Comparison of ENCODE assay signal across 21 mouse cellular contexts in the genomic region with DNA sequence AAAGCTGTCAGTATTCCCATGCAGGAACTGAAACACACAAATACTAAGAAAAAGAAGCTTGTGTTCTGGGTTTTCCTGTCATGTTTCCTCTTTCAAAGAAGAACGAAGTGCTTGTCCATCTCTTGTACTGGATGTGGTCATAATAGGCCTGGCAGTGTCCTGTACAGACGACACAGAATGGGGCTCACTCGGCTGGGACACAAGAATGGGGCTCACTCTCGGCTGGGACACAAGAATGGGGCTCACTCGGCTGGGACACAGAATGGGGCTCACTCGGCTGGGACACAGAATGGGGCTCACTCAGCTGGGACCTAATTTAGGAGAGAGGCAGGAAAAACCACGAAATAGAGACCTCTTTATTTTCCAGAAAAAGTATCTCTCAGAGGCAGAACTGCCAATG. TPM values are rescaled to one million over a fixed set of nuclear protein-coding genes. Genes with fewer than 3 reads are reported as not detected.
DNase-seq lines count a peak whose midpoint lies in the region; ATAC-seq and TF ChIP-seq lines count a peak whose summit lies in the region.
"Had no signal": no experiment of that assay in that cellular context is flagged by ENCODE, and none has a peak within 500 bp of the region (broad histone marks: within the 10 kb centered on the region; RNA-seq: fewer than 3 reads in every experiment).

No protein-coding gene starts in this region.

- 64% methylated on average over 7 of the region's 7 CpGs for WGBS in heart, postnatal 0 days
- WGBS in heart, embryonic 11.5 days (ENCODE audit: insufficient replicate concordance), result 75% methylated on average over 7 of the region's 7 CpGs
- WGBS in liver, postnatal 0 days (ENCODE audit: insufficient replicate concordance), result 49% methylated on average over 7 of the region's 7 CpGs
- 74% methylated on average over 7 of the region's 7 CpGs for WGBS in limb, embryonic 10.5 days

- H3K79me2 ChIP-seq in CH12.LX (replicated peaks; ENCODE audit: control insufficient read depth, extremely low read depth, insufficient read depth, poor library complexity, severe bottlenecking), result peaks cover 26% of the 10 kb centered on the region

- no peaks in the 10 kb centered on the region for H3K9me3 ChIP-seq in heart, postnatal 0 days (replicated peaks; ENCODE audit: control insufficient read depth, low read length)
- H3K9me3 ChIP-seq in heart, embryonic 11.5 days (replicated peaks; ENCODE audit: control insufficient read depth, low read length), result no peaks in the 10 kb centered on the region
- H3K9me3 ChIP-seq in CH12.LX (replicated peaks; ENCODE audit: low read length), result no peaks in the 10 kb centered on the region
- H3K9me3 ChIP-seq in liver, postnatal 0 days (ENCODE audit: low read length), result no peaks in the 10 kb centered on the region
- H3K9me3 ChIP-seq in limb, embryonic 10.5 days (replicated peaks), result no peaks in the 10 kb centered on the region
- H3K9me3 ChIP-seq: heart, embryonic 10.5 days; hindbrain, embryonic 13.5 days; limb, embryonic 13.5 days; neural tube, embryonic 12.5 days had no signal

- H3K36me3 ChIP-seq in heart, postnatal 0 days (replicated peaks; ENCODE audit: control insufficient read depth, insufficient read depth, low read length), result no peaks in the 10 kb centered on the region
- H3K36me3 ChIP-seq in heart, embryonic 11.5 days (ENCODE audit: control insufficient read depth, insufficient read depth, low read length), result no peaks in the 10 kb centered on the region
- peaks cover 0 to 10% of the 10 kb centered on the region in 2 experiments for H3K36me3 ChIP-seq in CH12.LX (replicated peaks in 1 of 2; ENCODE audit: control insufficient read depth in 1 of 2, insufficient read depth in 1 of 2, low read length in 1 of 2)
- no peaks in the 10 kb centered on the region for H3K36me3 ChIP-seq in liver, postnatal 0 days (replicated peaks; ENCODE audit: insufficient read depth, low read length)
- no peaks in the 10 kb centered on the region for H3K36me3 ChIP-seq in limb, embryonic 10.5 days
- H3K36me3 ChIP-seq: heart, embryonic 10.5 days; hindbrain, embryonic 13.5 days; limb, embryonic 13.5 days; neural tube, embryonic 12.5 days had no signal

- no peak for TF ChIP-seq POLR2A in CH12.LX (IDR thresholded peaks at IDR 0.05; ENCODE audit: low read depth, low read length)
- TF ChIP-seq POLR2A in cortical plate, adult 2 months (IDR thresholded peaks at IDR 0.05; ENCODE audit: extremely low read depth, insufficient read depth, low read length), result no peak

- no peaks in the 10 kb centered on the region for H3K27me3 ChIP-seq in heart, postnatal 0 days (ENCODE audit: control insufficient read depth, insufficient read depth, low read length)
- H3K27me3 ChIP-seq in heart, embryonic 11.5 days (ENCODE audit: control insufficient read depth, insufficient read depth, low read length), result no peaks in the 10 kb centered on the region
- no peaks in the 10 kb centered on the region for H3K27me3 ChIP-seq in CH12.LX (replicated peaks)
- no peaks in the 10 kb centered on the region for H3K27me3 ChIP-seq in liver, postnatal 0 days (ENCODE audit: insufficient read depth, low read length)
- H3K27me3 ChIP-seq in limb, embryonic 10.5 days (ENCODE audit: low read depth, poor library complexity, severe bottlenecking), result no peaks in the 10 kb centered on the region
- H3K27me3 ChIP-seq: hindbrain, embryonic 13.5 days; limb, embryonic 13.5 days; neural tube, embryonic 12.5 days had no signal

- H3K27ac ChIP-seq in heart, postnatal 0 days (ENCODE audit: low read depth), result peak overlapping the region; percentile 62
- H3K27ac ChIP-seq in heart, embryonic 11.5 days (ENCODE audit: low read depth, low read length), result no peak overlapping the region
- no peak overlapping the region for H3K27ac ChIP-seq in CH12.LX (ENCODE audit: insufficient read depth, low read depth)
- 0 out of 2 replicates have a peak overlapping the region, but pooled peaks have one; percentile 62 for H3K27ac ChIP-seq in cortical plate, adult 2 months (ENCODE audit: insufficient read depth, low read length)
- peak overlapping the region; percentile 23; the same call in 1 of the 2 replicates for H3K27ac ChIP-seq in liver, postnatal 0 days (ENCODE audit: low read depth)
- H3K27ac ChIP-seq in limb, embryonic 10.5 days, result no peak overlapping the region
- H3K27ac ChIP-seq: hindbrain, embryonic 13.5 days; left cerebral cortex, adult 2 months; limb, embryonic 13.5 days; neural tube, embryonic 12.5 days had no signal

- TF ChIP-seq RAD21 in CH12.LX (IDR thresholded peaks at IDR 0.05; ENCODE audit: low read depth, low read length), result no peak

- H3K4me3 ChIP-seq in heart, postnatal 0 days (ENCODE audit: low read depth, low read length), result no peak overlapping the region
- no peak overlapping the region for H3K4me3 ChIP-seq in heart, embryonic 11.5 days (ENCODE audit: low read depth, low read length)
- peak overlapping the region in 2 of 3 experiments; percentile 13 to 52 for H3K4me3 ChIP-seq in CH12.LX (replicated peaks in 1 of 3; ENCODE audit: low read depth in 2 of 3, low read length in 2 of 3, poor library complexity in 1 of 3)
- H3K4me3 ChIP-seq in cortical plate, adult 2 months (ENCODE audit: insufficient read depth, low read length), result no peak overlapping the region
- no peak overlapping the region for H3K4me3 ChIP-seq in liver, postnatal 0 days (ENCODE audit: low read depth, low read length)
- no peak overlapping the region for H3K4me3 ChIP-seq in limb, embryonic 10.5 days
- H3K4me3 ChIP-seq: heart, embryonic 10.5 days; hindbrain, embryonic 13.5 days; left cerebral cortex, adult 2 months; limb, embryonic 13.5 days; neural tube, embryonic 12.5 days had no signal

- ATAC-seq in heart, postnatal 0 days (ENCODE audit: insufficient read depth, low read depth), result no peak
- ATAC-seq in heart, embryonic 11.5 days (replicated peaks; ENCODE audit: insufficient number of reproducible peaks, low FRiP score, low TSS enrichment), result no peak
- ATAC-seq in liver, postnatal 0 days, result no peak
- ATAC-seq: CD4-positive, CD25-positive, alpha-beta regulatory T cell, adult 4 months; forebrain, postnatal 0 days had no signal

- dilution Hi-C loops in CH12.LX (cut with MboI; ENCODE audit: extremely low pct_ligation_motif_present, extremely low pct_unique_long_range_greater_than_20kb, low sequenced_read_pairs), result no loop called here

- no peak for TF ChIP-seq CTCF in heart, postnatal 0 days (IDR thresholded peaks at IDR 0.05; ENCODE audit: low read depth)
- TF ChIP-seq CTCF in CH12.LX (conservative IDR thresholded peaks at IDR 0.05 in 1 of 2, IDR thresholded peaks at IDR 0.05 in 1 of 2; ENCODE audit: low read depth in 2 of 2, low read length in 2 of 2), result no peak
- TF ChIP-seq CTCF in cortical plate, adult 2 months (IDR thresholded peaks at IDR 0.05; ENCODE audit: extremely low read depth, insufficient read depth, low read length), result no peak
- no peak for TF ChIP-seq CTCF in liver, postnatal 0 days (IDR thresholded peaks at IDR 0.05; ENCODE audit: low read depth)

- no peak overlapping the region for H3K9ac ChIP-seq in heart, postnatal 0 days (replicated peaks; ENCODE audit: low read depth, low read length)
- no peak overlapping the region for H3K9ac ChIP-seq in heart, embryonic 11.5 days (ENCODE audit: low read depth, low read length)
- H3K9ac ChIP-seq in CH12.LX (ENCODE audit: insufficient read depth, low read depth), result peak overlapping the region; percentile 32; the same call in 1 of the 2 replicates
- no peak overlapping the region for H3K9ac ChIP-seq in liver, postnatal 0 days (replicated peaks)
- H3K9ac ChIP-seq: forebrain, postnatal 0 days; hindbrain, embryonic 13.5 days; limb, embryonic 13.5 days; neural tube, embryonic 12.5 days had no signal

- peaks cover 84% of the 10 kb centered on the region for H3K4me1 ChIP-seq in heart, postnatal 0 days (ENCODE audit: control insufficient read depth, insufficient read depth)
- peaks cover 64% of the 10 kb centered on the region for H3K4me1 ChIP-seq in heart, embryonic 11.5 days (ENCODE audit: control insufficient read depth, insufficient read depth, low read length)
- H3K4me1 ChIP-seq in CH12.LX (ENCODE audit: control insufficient read depth in 1 of 2, insufficient read depth in 2 of 2), result peaks cover 15 to 78% of the 10 kb centered on the region in 2 experiments
- peaks cover 17% of the 10 kb centered on the region for H3K4me1 ChIP-seq in cortical plate, adult 2 months (ENCODE audit: control insufficient read depth, insufficient read depth, low read length)
- H3K4me1 ChIP-seq in liver, postnatal 0 days (ENCODE audit: insufficient read depth), result peaks cover 55% of the 10 kb centered on the region
- H3K4me1 ChIP-seq in limb, embryonic 10.5 days, result peaks cover 26% of the 10 kb centered on the region

- no peak for TF ChIP-seq EP300 in heart, postnatal 0 days (IDR thresholded peaks at IDR 0.05; ENCODE audit: low read depth)
- peak; percentile 45; the same call in 1 of the 2 replicates for TF ChIP-seq EP300 in CH12.LX (IDR thresholded peaks at IDR 0.05; ENCODE audit: low read length)
- no peak for TF ChIP-seq EP300 in liver, postnatal 0 days (IDR thresholded peaks at IDR 0.05; ENCODE audit: low read depth)

- no peak overlapping the region for H3K4me2 ChIP-seq in heart, postnatal 0 days (ENCODE audit: low read depth, low read length)
- H3K4me2 ChIP-seq in heart, embryonic 11.5 days, result no peak overlapping the region
- peak overlapping the region; percentile 85 for H3K4me2 ChIP-seq in CH12.LX (ENCODE audit: insufficient read depth, low read depth, poor library complexity, severe bottlenecking)
- peak overlapping the region; percentile 6; the same call in 1 of the 2 replicates for H3K4me2 ChIP-seq in liver, postnatal 0 days (ENCODE audit: low read depth, low read length)
- H3K4me2 ChIP-seq: hindbrain, embryonic 13.5 days; limb, embryonic 13.5 days; neural tube, embryonic 12.5 days had no signal

- DNase-seq in heart, postnatal 0 days (ENCODE audit: low spot score), result no peak
- no peak for DNase-seq in CH12.LX (ENCODE audit: extremely low read depth)
- no peak for DNase-seq in liver, postnatal 0 days
- no peak for DNase-seq in limb, embryonic 10.5 days (ENCODE audit: low spot score)
- DNase-seq in left cerebral cortex, adult 9 months (ENCODE audit: low spot score in 2 of 2), result no peak
- DNase-seq: adrenal gland, adult 2 months; cerebellum, adult 11 months; cerebellum, postnatal 36 days; forebrain, postnatal 0 days; gastrocnemius, postnatal 10 days; kidney, postnatal 10 days; lung, postnatal 10 days; spleen, adult 18-20 months had no signal

- in situ Hi-C loops in CH12.LX (cut with MboI; ENCODE audit: low pct_ligation_motif_present, low pct_unique_long_range_greater_than_20kb, low sequenced_read_pairs), result no loop called here

RNA-seq across cellular contexts. Expression of a gene that starts 34.0 kb away (rescaled TPM):
- total RNA-seq in heart, postnatal 0 days (2014; rRNA removed; ENCODE audit: low replicate concordance), result 65.0 and 78.0 TPM in 2 replicates
- polyA plus RNA-seq in heart, postnatal 0 days (2015; fragmentation: Nextera tagmentation; extraction: Ambion mirVana), result 53.0 and 63.3 TPM in 2 replicates
- polyA plus RNA-seq in heart, embryonic 11.5 days (2014; fragmentation: Nextera tagmentation; extraction: Ambion mirVana), result 55.0 and 60.0 TPM in 2 replicates
- 47.9 and 48.4 TPM in 2 replicates for total RNA-seq in CH12.LX (2012; rRNA removed)
- 53.6 and 53.7 TPM in 2 replicates for total RNA-seq in CH12.LX (2014; rRNA removed)
- 85.5 and 99.3 TPM in 2 replicates for polyA plus RNA-seq in CH12.LX (2012; ENCODE audit: insufficient read length, low read depth)
- polyA plus RNA-seq in cortical plate, adult 2 months (2012; rRNA removed), result 84.4 and 87.8 TPM in 2 replicates
- polyA plus RNA-seq in liver, postnatal 0 days (2015; fragmentation: Nextera tagmentation; extraction: Ambion mirVana), result 20.6 and 24.3 TPM in 2 replicates
- 56.9 and 61.0 TPM in 2 replicates for polyA plus RNA-seq in limb, embryonic 10.5 days (2016; fragmentation: Nextera tagmentation; extraction: Ambion mirVana)

Comparison
In these comparisons a context has a peak if more than half of its experiments do, and no peak if none do; other contexts are left out.
1. H3K27ac ChIP-seq: peak in heart, postnatal 0 days (single experiment), cortical plate, adult 2 months (single experiment) and liver, postnatal 0 days (single experiment); none in heart, embryonic 11.5 days (single experiment), CH12.LX (single experiment) and limb, embryonic 10.5 days (single experiment).
2. H3K4me2 ChIP-seq: peak in CH12.LX (single experiment) and liver, postnatal 0 days (single experiment); none in heart, postnatal 0 days (single experiment) and heart, embryonic 11.5 days (single experiment).
3. H3K4me3 ChIP-seq: peak in CH12.LX (2 of 3); none in heart, postnatal 0 days (single experiment), heart, embryonic 11.5 days (single experiment), cortical plate, adult 2 months (single experiment), liver, postnatal 0 days (single experiment) and limb, embryonic 10.5 days (single experiment).